Mouse (Mus musculus): Measurements from ENCODE around the gene 4930519P11Rik.

DNA sequence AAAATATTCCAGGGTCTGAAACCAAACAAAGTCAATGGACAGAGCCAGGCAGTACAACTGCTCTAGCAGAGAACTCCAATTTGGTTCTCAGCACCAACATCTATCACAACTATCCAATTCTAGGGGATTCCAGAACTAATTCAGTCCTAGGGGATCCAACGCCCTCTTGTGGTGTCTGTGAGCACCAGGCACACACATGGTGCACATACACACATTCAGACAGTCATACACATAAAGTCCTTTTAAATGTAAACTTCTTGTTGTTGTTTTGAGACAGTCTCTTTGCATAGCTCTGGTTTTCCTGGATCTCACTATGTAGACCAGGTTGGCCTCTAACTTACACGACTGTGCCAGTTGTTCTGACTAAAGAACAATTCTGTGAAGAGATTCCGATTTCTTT is 37.2 kb upstream of the 4930519P11Rik start:
- TF ChIP-seq CTCF (IDR thresholded peaks at IDR 0.05; ENCODE audit: low read depth) (no peak), EP300 (IDR thresholded peaks at IDR 0.05; ENCODE audit: low read depth) (no peak)

Data from heart, postnatal 0 days (tissue).